31 mouse cellular contexts compared by ENCODE assay signal in the genomic region with DNA sequence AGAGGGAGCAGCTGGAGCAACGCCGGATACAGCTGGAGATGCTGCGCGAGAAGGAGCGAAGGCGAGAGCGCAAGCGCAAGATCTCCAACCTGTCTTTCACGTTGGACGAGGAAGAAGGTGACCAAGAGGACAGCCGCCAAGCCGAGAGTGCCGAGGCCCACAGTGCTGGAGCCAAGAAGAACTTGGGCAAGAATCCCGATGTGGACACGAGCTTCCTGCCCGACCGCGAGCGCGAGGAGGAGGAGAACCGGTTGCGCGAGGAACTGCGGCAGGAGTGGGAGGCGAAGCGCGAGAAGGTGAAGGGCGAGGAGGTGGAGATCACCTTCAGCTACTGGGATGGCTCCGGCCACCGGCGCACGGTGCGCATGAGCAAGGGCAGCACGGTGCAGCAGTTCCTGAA. TPM values are rescaled to one million over a fixed set of nuclear protein-coding genes. Genes with fewer than 3 reads are reported as not detected.
DNase-seq lines count a peak whose midpoint lies in the region; ATAC-seq and TF ChIP-seq lines count a peak whose summit lies in the region.
"Had no signal": no experiment of that assay in that cellular context is flagged by ENCODE, and none has a peak within 500 bp of the region (broad histone marks: within the 10 kb centered on the region; RNA-seq: fewer than 3 reads in every experiment).

No protein-coding gene starts in this region.

- peaks cover 13% of the 10 kb centered on the region; the same call in 1 of the 2 replicates for H3K9me3 ChIP-seq in heart, embryonic 12.5 days (replicated peaks)
- H3K9me3 ChIP-seq in E14TG2a.4 (ENCODE audit: low read length): peaks cover 28% of the 10 kb centered on the region; the same call in 1 of the 2 replicates
- H3K9me3 ChIP-seq: intestine, embryonic 15.5 days had no signal

- 81% methylated on average over 34 of the region's 34 CpGs for WGBS in heart, embryonic 12.5 days

- H3K4me2 ChIP-seq in heart, embryonic 12.5 days: peak overlapping the region; percentile 26; the same call in 1 of the 2 replicates
- H3K4me2 ChIP-seq: embryonic facial prominence, embryonic 12.5 days; embryonic facial prominence, embryonic 15.5 days; hindbrain, embryonic 13.5 days; intestine, embryonic 15.5 days had no signal

- TF ChIP-seq CTCF in E14TG2a.4 (conservative IDR thresholded peaks at IDR 0.05; ENCODE audit: low read length): no peak

- H3K9ac ChIP-seq in heart, embryonic 12.5 days: no peak overlapping the region
- H3K9ac ChIP-seq: embryonic facial prominence, embryonic 12.5 days; embryonic facial prominence, embryonic 15.5 days; forebrain, postnatal 0 days; hindbrain, embryonic 13.5 days; intestine, embryonic 15.5 days had no signal

- no peak overlapping the region for H3K4me3 ChIP-seq in heart, embryonic 12.5 days
- peak overlapping the region; percentile 71 for H3K4me3 ChIP-seq in E14TG2a.4 (replicated peaks; ENCODE audit: low read length)
- H3K4me3 ChIP-seq: embryonic facial prominence, embryonic 12.5 days; embryonic facial prominence, embryonic 15.5 days; hindbrain, embryonic 10.5 days; hindbrain, embryonic 13.5 days; intestine, embryonic 15.5 days had no signal

- no peak for DNase-seq in heart, postnatal 25 days (ENCODE audit: low spot score)
- DNase-seq in 3134 (ENCODE audit: extremely low read depth, insufficient read length, low spot score): peak; percentile 11
- peak; percentile 35 for DNase-seq in R1 (ENCODE audit: low read depth, low spot score)
- DNase-seq in right cerebral cortex, postnatal 14 days: no peak
- DNase-seq in cerebellum, adult 8-10 months: no peak
- DNase-seq: adrenal gland, postnatal 10 days; adrenal gland, postnatal 36 days; cerebellum, adult 18-20 months; cerebellum, adult 9-11 months; cerebellum, postnatal 25 days; forebrain, postnatal 0 days; gastrocnemius, postnatal 25 days; heart, postnatal 36 days; kidney, adult 11 months had no signal

- H3K4me1 ChIP-seq in heart, embryonic 12.5 days (replicated peaks): peaks cover 24% of the 10 kb centered on the region
- peaks cover 38% of the 10 kb centered on the region for H3K4me1 ChIP-seq in E14TG2a.4 (replicated peaks; ENCODE audit: low read depth, low read length)
- H3K4me1 ChIP-seq: embryonic facial prominence, embryonic 12.5 days; embryonic facial prominence, embryonic 15.5 days; hindbrain, embryonic 10.5 days; hindbrain, embryonic 13.5 days; intestine, embryonic 15.5 days had no signal

- H3K36me3 ChIP-seq in heart, embryonic 12.5 days: no peaks in the 10 kb centered on the region
- H3K36me3 ChIP-seq in E14TG2a.4 (ENCODE audit: insufficient read depth, low read length): no peaks in the 10 kb centered on the region
- H3K36me3 ChIP-seq: embryonic facial prominence, embryonic 12.5 days; embryonic facial prominence, embryonic 15.5 days; hindbrain, embryonic 10.5 days; hindbrain, embryonic 13.5 days; intestine, embryonic 15.5 days had no signal

- H3K27me3 ChIP-seq in heart, embryonic 12.5 days (replicated peaks): no peaks in the 10 kb centered on the region
- H3K27me3 ChIP-seq in E14TG2a.4 (ENCODE audit: insufficient read depth, low read length): peaks cover 58% of the 10 kb centered on the region
- H3K27me3 ChIP-seq: embryonic facial prominence, embryonic 12.5 days; embryonic facial prominence, embryonic 15.5 days; hindbrain, embryonic 13.5 days; intestine, embryonic 15.5 days had no signal

- H3K27ac ChIP-seq in heart, embryonic 12.5 days (ENCODE audit: poor library complexity, severe bottlenecking): no peak overlapping the region
- H3K27ac ChIP-seq: embryonic facial prominence, embryonic 12.5 days; embryonic facial prominence, embryonic 15.5 days; hindbrain, embryonic 10.5 days; hindbrain, embryonic 13.5 days; intestine, embryonic 15.5 days had no signal

- ATAC-seq in heart, embryonic 12.5 days (ENCODE audit: insufficient number of reproducible peaks, low FRiP score): no peak
- ATAC-seq: forebrain, embryonic 14.5 days; forebrain, postnatal 0 days; hindbrain, embryonic 16.5 days; intestine, embryonic 15.5 days had no signal

- intact Hi-C loops in heart, postnatal 25 days (cut with DNase I): no loop called here

RNA-seq across cellular contexts. Expression of gene Fam50b, which starts 12.2 kb away (rescaled TPM):
- polyA plus RNA-seq in heart, embryonic 12.5 days (2016; fragmentation: Nextera tagmentation; extraction: Ambion mirVana): not detected in 2 replicates
- not detected for total RNA-seq in heart, postnatal 25 days (2021)
- total RNA-seq: adrenal gland, adult 18-20 months; adrenal gland, postnatal 10 days; adrenal gland, postnatal 36 days; common myeloid progenitor, adult 5-6 weeks; gastrocnemius, adult 8-10 months; gastrocnemius, postnatal 25 days; heart, adult 8-10 months; heart, postnatal 36 days had no signal
- polyA plus RNA-seq: embryonic facial prominence, embryonic 12.5 days; forebrain, embryonic 11.5 days; forebrain, embryonic 14.5 days; frontal cortex, adult 2 months; heart, embryonic 14.5 days; heart, postnatal 0 days; hindbrain, embryonic 13.5 days; hindbrain, embryonic 16.5 days; intestine, embryonic 15.5 days had no signal

Comparison
In these comparisons a context has a peak if more than half of its experiments do, and no peak if none do; other contexts are left out.
1. DNase-seq: peak in 3134 (single experiment) and R1 (single experiment); none in heart, postnatal 25 days (single experiment), right cerebral cortex, postnatal 14 days (single experiment) and cerebellum, adult 8-10 months (single experiment).